Mouse (Mus musculus): Measurements from ENCODE around the gene Timmdc1. TPM values are rescaled to one million over a fixed set of nuclear protein-coding genes. Genes with fewer than 3 reads are reported as not detected.
A peak's percentile ranks its signal among the peaks of the same experiment; 100 is the strongest.

The Timmdc1 gene
- polyA plus RNA-seq, 1 experiment from 2014 or later = 22.8 TPM

DNA sequence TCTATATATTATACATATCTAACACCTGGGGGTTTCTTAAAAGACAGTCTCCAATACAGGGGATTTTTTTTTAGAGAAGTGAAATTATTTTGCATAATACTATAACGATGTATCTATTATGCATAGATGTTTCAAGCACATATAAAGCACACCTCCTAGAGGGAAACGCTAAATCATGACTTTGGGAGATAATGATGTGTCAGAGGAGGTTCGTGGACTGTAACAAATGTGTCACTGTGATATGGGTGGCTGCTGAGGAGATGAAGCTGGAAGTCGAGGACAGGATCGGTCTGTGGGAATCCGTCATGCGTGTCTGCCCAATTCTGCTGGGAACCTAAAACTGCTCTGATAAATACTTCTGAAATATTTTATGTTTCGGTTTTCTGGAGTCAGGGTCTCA, 60.7 kb downstream of the Timmdc1 start:
- Histone ChIP-seq H3K27ac (ENCODE audit: low read depth) (no peak overlapping the region), H3K27me3 (replicated peaks; ENCODE audit: control insufficient read depth, insufficient read depth, low read length) (no peaks in the 10 kb centered on the region), H3K9ac (ENCODE audit: low read length) (no peak overlapping the region), H3K4me2 (ENCODE audit: low read length) (no peak overlapping the region), H3K9me3 (ENCODE audit: control insufficient read depth, low read length) (no peaks in the 10 kb centered on the region), H3K36me3 (ENCODE audit: control insufficient read depth, insufficient read depth, low read length) (no peaks in the 10 kb centered on the region), H3K4me1 (replicated peaks; ENCODE audit: control insufficient read depth, insufficient read depth, low read length) (no peaks in the 10 kb centered on the region), H3K4me3 (ENCODE audit: low read depth, low read length) (no peak overlapping the region)
- ATAC-seq (replicated peaks; ENCODE audit: low FRiP score, low TSS enrichment, low read depth) (no peak), DNase-seq (ENCODE audit: low spot score) (no peak)
- 79% methylated on average over 8 of the region's 8 CpGs for WGBS

DNA sequence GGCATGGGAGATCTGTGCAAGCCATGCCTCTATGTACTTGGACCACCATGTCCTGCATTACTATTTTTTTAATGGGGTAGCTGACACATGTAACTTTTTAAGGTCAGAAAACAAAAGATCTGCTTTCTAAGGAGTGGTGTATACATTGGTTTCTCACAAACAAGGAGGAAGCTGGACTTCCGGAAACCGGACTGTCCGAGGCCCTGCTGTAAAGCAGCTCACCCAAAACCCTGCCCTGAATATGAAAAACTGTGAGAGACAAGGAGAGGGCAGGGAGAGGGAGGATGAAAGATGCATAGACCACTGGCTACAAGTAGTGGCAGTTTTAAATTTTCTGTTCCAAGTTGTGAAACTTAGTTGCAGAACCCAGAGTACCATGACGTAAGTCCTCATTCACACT, 62.5 kb downstream of the Timmdc1 start:
- WGBS = 86% methylated on average over 4 of the region's 4 CpGs
- Histone ChIP-seq H3K4me2 (ENCODE audit: low read length) (no peak overlapping the region), H3K27ac (ENCODE audit: low read depth) (no peak overlapping the region), H3K9ac (ENCODE audit: low read length) (no peak overlapping the region), H3K4me3 (ENCODE audit: low read depth, low read length) (no peak overlapping the region), H3K4me1 (replicated peaks; ENCODE audit: control insufficient read depth, insufficient read depth, low read length) (no peaks in the 10 kb centered on the region), H3K27me3 (replicated peaks; ENCODE audit: control insufficient read depth, insufficient read depth, low read length) (no peaks in the 10 kb centered on the region), H3K9me3 (ENCODE audit: control insufficient read depth, low read length) (no peaks in the 10 kb centered on the region), H3K36me3 (ENCODE audit: control insufficient read depth, insufficient read depth, low read length) (no peaks in the 10 kb centered on the region)
- no peak for ATAC-seq (replicated peaks; ENCODE audit: low FRiP score, low TSS enrichment, low read depth)
- no peak for DNase-seq (ENCODE audit: low spot score)

DNA sequence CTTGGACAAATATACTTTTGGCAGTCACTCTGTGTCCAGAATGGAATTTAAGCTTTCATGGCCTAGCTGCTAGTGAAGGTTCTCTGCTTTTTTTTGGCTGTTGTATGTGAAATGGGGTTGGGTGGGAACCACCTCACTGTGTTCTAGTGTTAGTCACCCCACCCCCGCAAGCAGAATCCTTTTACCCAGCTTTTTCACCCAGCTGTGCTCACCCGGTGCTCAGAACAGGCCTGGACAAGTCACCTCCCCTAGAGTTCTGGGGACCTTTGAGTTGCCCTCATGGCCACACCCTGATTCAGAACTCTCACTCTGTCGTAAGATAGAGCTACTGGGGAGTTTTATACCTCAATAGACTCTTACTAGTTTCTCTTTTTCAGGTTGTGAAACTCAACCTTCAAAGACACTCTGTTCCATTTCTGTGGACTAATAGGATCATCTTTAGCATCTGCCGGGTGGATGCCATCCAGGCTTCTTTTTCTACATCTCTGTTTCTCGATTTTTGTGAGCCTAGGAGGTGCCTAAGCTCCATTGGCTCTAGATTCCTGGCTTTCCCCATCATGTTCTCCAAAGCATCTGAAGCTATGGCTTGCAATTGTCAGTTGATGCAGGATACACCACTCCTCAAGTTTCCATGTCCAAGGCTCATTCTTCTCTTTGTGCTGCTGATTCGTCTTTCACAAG, 63.7 kb downstream of the Timmdc1 start:
- no peaks in the 10 kb centered on the region for H3K4me1 ChIP-seq (replicated peaks; ENCODE audit: control insufficient read depth, insufficient read depth, low read length)
- H3K4me2 ChIP-seq (ENCODE audit: low read length) = no peak overlapping the region
- no peaks in the 10 kb centered on the region for H3K36me3 ChIP-seq (ENCODE audit: control insufficient read depth, insufficient read depth, low read length)
- H3K27me3 ChIP-seq (replicated peaks; ENCODE audit: control insufficient read depth, insufficient read depth, low read length) = no peaks in the 10 kb centered on the region
- no peaks in the 10 kb centered on the region for H3K9me3 ChIP-seq (ENCODE audit: control insufficient read depth, low read length)
- DNase-seq (ENCODE audit: low spot score) (no peak), ATAC-seq (replicated peaks; ENCODE audit: low FRiP score, low TSS enrichment, low read depth) (no peak)
- no peak overlapping the region for H3K27ac ChIP-seq (ENCODE audit: low read depth)
- no peak overlapping the region for H3K9ac ChIP-seq (ENCODE audit: low read length)
- no peak overlapping the region for H3K4me3 ChIP-seq (ENCODE audit: low read depth, low read length)
- WGBS = 73% methylated on average over 6 of the region's 6 CpGs

DNA sequence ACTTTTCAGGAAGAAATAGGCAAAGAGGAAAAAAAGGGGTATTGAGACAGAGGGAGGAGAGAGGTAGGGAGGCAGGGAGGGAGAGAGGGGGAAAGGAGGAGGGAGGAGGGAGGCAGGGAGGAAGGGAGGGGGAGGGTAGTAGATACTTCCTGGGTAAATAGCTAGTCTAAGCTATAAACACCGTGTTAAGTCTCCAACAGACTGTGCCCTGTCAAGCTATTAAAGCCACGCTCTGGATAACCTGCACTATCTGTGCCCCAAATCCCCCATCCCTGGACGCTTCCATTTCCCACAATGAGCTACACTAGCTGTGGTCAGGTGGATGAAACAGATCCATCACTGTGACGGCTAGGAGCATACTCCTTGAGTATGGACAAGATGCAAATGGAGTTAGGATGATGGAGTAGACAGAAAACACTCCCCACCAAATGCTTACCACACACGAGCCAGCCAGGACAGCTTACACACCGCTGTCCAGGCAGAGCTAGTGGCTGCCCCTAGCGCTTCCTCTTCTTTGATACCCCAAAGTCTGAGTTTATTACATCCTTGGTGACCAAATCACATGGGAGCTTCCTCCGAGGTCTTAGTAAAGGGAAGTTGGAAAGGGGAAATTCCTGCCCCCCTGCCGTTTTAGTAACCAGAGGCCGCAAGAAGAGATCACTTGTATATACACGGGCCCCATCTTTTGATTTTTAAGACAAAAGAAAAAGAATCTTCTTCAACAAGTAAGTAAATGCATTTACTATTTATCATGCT, 65.5 kb downstream of the Timmdc1 start:
- H3K4me1 ChIP-seq (replicated peaks; ENCODE audit: control insufficient read depth, insufficient read depth, low read length) = 0 out of 2 replicates have a peak, but pooled peaks cover under 1% of the 10 kb centered on the region
- no peak overlapping the region for H3K4me3 ChIP-seq (ENCODE audit: low read depth, low read length)
- H3K27me3 ChIP-seq (replicated peaks; ENCODE audit: control insufficient read depth, insufficient read depth, low read length) = no peaks in the 10 kb centered on the region
- no peak overlapping the region for H3K9ac ChIP-seq (ENCODE audit: low read length)
- no peaks in the 10 kb centered on the region for H3K9me3 ChIP-seq (ENCODE audit: control insufficient read depth, low read length)
- no peaks in the 10 kb centered on the region for H3K36me3 ChIP-seq (ENCODE audit: control insufficient read depth, insufficient read depth, low read length)
- H3K27ac ChIP-seq (ENCODE audit: low read depth) = no peak overlapping the region
- H3K4me2 ChIP-seq (ENCODE audit: low read length) = no peak overlapping the region
- WGBS = 51% methylated on average over 11 of the region's 11 CpGs
- ATAC-seq (replicated peaks; ENCODE audit: low FRiP score, low TSS enrichment, low read depth) (no peak), DNase-seq (ENCODE audit: low spot score) (no peak)

DNA sequence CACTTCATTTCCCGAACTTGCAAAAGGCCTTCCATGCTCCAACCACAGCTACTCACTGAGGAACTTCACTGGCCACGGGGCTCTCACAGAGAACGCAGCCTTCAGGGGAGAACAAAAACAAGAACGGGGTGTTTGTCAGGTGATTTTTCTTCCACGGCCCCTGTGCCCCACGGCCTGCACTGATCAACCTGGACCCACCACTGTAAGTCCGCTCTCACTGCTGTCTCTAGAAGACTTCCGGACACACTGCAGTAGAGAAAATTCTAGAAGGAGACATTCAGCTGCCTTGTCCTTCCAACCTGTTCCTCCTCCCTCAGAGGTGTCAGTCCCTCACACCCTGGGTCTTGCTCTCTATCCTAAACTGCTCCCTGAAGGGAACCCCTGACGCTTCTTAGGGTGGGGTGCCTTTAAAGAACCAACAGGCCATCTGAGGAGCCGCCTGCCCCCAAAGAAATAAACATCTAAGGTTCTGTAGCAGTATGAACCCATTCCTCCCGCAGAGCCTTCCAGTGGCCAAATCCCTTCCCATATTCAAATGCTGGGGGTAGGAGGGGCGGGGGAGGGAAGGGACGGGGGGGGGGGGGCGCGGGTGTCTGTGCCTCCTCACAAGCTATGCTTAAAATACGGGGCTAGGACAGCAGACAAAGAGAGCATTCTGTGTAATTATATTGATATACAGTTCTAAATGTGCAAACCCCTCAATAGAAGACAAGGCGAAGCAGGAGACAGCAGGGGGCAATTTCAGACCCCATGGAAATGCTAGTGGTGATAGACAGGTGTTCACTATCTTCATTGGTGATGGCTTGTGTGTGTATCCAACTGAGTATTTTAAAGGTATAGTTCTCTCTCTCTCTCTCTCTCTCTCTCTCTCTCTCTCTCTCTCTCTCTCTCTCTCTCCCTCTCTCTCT, 66.7 kb downstream of the Timmdc1 start, which contains the start of gene Cd80:
TSS of gene Cd80 (plus strand) at position 51 of the 908 bp plus-strand sequence.
- no peaks in the 10 kb centered on the region for H3K27me3 ChIP-seq (replicated peaks; ENCODE audit: control insufficient read depth, insufficient read depth, low read length)
- H3K36me3 ChIP-seq (ENCODE audit: control insufficient read depth, insufficient read depth, low read length) = no peaks in the 10 kb centered on the region
- DNase-seq (ENCODE audit: low spot score) = no peak

DNA sequence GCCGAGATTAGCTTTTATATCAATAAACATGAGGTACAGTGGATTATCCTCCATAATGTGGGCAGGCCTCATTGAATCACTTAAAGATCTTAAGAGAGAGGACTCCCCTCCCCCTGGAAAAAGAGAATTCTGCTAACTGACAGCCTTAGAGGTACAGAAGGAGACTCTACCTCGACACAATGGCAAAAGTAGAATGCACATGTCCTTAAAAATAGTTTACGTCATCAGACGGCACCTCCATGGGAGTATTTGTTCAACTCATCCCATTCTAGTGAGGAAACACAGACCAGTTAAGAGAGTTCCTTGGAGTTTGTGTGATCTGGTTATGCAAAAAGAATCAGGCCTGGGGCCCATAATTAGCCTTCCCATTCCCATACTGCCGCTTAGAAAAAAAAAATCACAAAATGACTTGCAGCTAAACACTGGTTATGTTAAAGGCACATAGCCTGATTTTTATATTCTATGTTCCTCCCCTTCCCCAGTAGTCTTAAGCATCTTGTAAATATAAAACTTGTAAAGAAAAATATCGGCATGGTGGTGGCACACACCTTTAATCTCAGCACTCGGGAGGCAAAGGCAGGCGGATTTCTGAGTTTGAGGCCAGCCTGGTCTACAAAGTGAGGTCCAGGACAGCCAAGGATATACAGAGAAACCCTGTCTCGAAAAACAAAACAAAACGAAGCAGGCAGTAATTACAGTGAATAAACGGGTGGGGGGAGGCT, 67.8 kb downstream of the Timmdc1 start:
- H3K4me3 ChIP-seq (ENCODE audit: low read depth, low read length) = no peak overlapping the region
- no peaks in the 10 kb centered on the region for H3K27me3 ChIP-seq (replicated peaks; ENCODE audit: control insufficient read depth, insufficient read depth, low read length)
- H3K27ac ChIP-seq (ENCODE audit: low read depth) = no peak overlapping the region
- H3K36me3 ChIP-seq (ENCODE audit: control insufficient read depth, insufficient read depth, low read length) = peaks cover 5% of the 10 kb centered on the region
- 73% methylated on average over 11 of the region's 11 CpGs for WGBS
- H3K9me3 ChIP-seq (ENCODE audit: control insufficient read depth, low read length) = no peaks in the 10 kb centered on the region
- DNase-seq (ENCODE audit: low spot score) (no peak), ATAC-seq (replicated peaks; ENCODE audit: low FRiP score, low TSS enrichment, low read depth) (no peak)
- H3K9ac ChIP-seq (ENCODE audit: low read length) = no peak overlapping the region
- no peak overlapping the region for H3K4me2 ChIP-seq (ENCODE audit: low read length)
- peaks cover 9% of the 10 kb centered on the region; the same call in 1 of the 2 replicates for H3K4me1 ChIP-seq (replicated peaks; ENCODE audit: control insufficient read depth, insufficient read depth, low read length)

More for the DNA sequence above, 66.7 kb downstream of the Timmdc1 start, which contains the start of gene Cd80:
- no peak within 1 kb of the TSS for H3K27ac ChIP-seq (ENCODE audit: low read depth)
- no peak within 1 kb of the TSS for H3K4me2 ChIP-seq (ENCODE audit: low read length)
- no peak for ATAC-seq (replicated peaks; ENCODE audit: low FRiP score, low TSS enrichment, low read depth)
- H3K4me3 ChIP-seq (ENCODE audit: low read depth, low read length) = no peak within 1 kb of the TSS
- H3K4me1 ChIP-seq (replicated peaks; ENCODE audit: control insufficient read depth, insufficient read depth, low read length) = peaks cover 9% of the 10 kb centered on the region; the same call in 1 of the 2 replicates
- 72% methylated on average over 15 of the region's 17 CpGs for WGBS
- no peaks in the 10 kb centered on the region for H3K9me3 ChIP-seq (ENCODE audit: control insufficient read depth, low read length)
- no peak within 1 kb of the TSS for H3K9ac ChIP-seq (ENCODE audit: low read length)

DNA sequence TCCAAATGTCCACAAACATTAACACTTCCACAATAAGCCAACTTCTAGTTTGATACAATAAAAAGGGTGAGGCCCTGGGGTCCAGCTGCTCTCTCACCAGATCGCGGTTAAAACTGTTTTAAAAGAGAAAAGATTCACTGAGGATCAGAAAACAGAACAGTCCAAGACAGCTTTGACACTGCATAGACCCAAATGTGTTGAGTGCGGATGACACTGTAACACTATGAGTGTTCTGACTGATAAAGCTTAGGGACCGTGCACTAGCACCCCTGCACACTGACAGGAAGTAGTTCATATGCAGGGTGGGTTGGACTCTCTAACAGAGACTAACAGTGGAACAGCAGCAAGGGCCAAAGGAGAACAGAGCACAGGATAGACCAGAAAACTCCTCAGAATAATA, 68.5 kb downstream of the Timmdc1 start:
- no peak overlapping the region for H3K4me3 ChIP-seq (ENCODE audit: low read depth, low read length)
- H3K27ac ChIP-seq (ENCODE audit: low read depth) = no peak overlapping the region
- DNase-seq (ENCODE audit: low spot score) = no peak
- ATAC-seq (replicated peaks; ENCODE audit: low FRiP score, low TSS enrichment, low read depth) = no peak
- H3K36me3 ChIP-seq (ENCODE audit: control insufficient read depth, insufficient read depth, low read length) = peaks cover 12% of the 10 kb centered on the region
- 89% methylated on average over 4 of the region's 4 CpGs for WGBS
- no peak overlapping the region for H3K9ac ChIP-seq (ENCODE audit: low read length)
- no peaks in the 10 kb centered on the region for H3K9me3 ChIP-seq (ENCODE audit: control insufficient read depth, low read length)
- H3K27me3 ChIP-seq (replicated peaks; ENCODE audit: control insufficient read depth, insufficient read depth, low read length) = no peaks in the 10 kb centered on the region
- H3K4me2 ChIP-seq (ENCODE audit: low read length) = no peak overlapping the region
- H3K4me1 ChIP-seq (replicated peaks; ENCODE audit: control insufficient read depth, insufficient read depth, low read length) = peaks cover 9% of the 10 kb centered on the region; the same call in 1 of the 2 replicates

DNA sequence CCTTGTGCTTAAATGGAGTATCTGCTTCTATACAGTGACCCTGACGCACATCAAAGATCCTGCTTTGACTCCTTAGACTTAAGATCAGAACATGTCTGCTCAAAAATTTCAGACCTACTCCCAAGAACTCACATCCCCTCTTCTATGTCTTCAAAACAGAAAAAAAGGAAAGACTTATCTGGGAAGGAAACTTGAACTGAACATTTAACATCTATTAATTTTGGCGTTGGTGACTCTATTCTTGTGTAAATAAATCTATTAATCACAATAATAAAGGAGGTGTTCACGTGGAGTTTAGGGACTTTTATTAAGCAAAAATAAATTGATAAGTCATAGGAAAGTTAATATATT, 69.3 kb downstream of the Timmdc1 start:
- Histone ChIP-seq H3K27ac (ENCODE audit: low read depth) (peak overlapping the region; percentile 86), H3K4me1 (replicated peaks; ENCODE audit: control insufficient read depth, insufficient read depth, low read length) (peaks cover 9% of the 10 kb centered on the region; the same call in 1 of the 2 replicates), H3K36me3 (ENCODE audit: control insufficient read depth, insufficient read depth, low read length) (peaks cover 20% of the 10 kb centered on the region), H3K9ac (ENCODE audit: low read length) (peak overlapping the region; percentile 92), H3K27me3 (replicated peaks; ENCODE audit: control insufficient read depth, insufficient read depth, low read length) (no peaks in the 10 kb centered on the region), H3K9me3 (ENCODE audit: control insufficient read depth, low read length) (no peaks in the 10 kb centered on the region), H3K4me3 (ENCODE audit: low read depth, low read length) (peak overlapping the region; percentile 71), H3K4me2 (ENCODE audit: low read length) (peak overlapping the region; percentile 91)
- ATAC-seq (replicated peaks; ENCODE audit: low FRiP score, low TSS enrichment, low read depth) (no peak), DNase-seq (ENCODE audit: low spot score) (no peak)
- WGBS = 18% methylated on average over 3 of the region's 3 CpGs

All from intestine, embryonic 14.5 days (tissue).